Comparison of ENCODE assay signal across 9 mouse cellular contexts in the genomic region with DNA sequence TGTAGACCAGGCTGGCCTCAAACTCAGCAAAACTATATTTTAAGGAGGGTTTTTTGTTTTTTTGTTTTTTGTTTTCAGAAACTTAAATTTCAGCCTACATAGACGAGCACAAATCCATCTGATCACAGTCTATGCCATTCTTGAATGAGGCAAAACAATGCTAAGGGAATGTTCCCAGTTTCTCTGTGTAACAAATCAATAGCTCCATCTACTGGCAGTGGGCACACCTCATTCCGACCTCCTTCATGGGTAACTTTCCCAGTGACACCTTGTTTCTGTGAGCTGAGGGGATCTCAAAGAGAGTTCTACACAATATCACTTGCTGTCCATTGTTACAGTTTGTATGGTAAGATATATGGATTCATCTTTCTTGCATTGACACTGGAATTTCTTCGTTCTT.
A peak's percentile ranks its signal among the peaks of the same experiment; 100 is the strongest.
DNase-seq lines count a peak whose midpoint lies in the region; ATAC-seq and TF ChIP-seq lines count a peak whose summit lies in the region.
"Had no signal": no experiment of that assay in that cellular context is flagged by ENCODE, and none has a peak within 500 bp of the region (broad histone marks: within the 10 kb centered on the region; RNA-seq: fewer than 3 reads in every experiment).

No protein-coding gene starts in this region.

- H3K4me1 ChIP-seq in limb, embryonic 14.5 days (ENCODE audit: control insufficient read depth, insufficient read depth, low read length), result no peaks in the 10 kb centered on the region
- H3K4me1 ChIP-seq: lung, embryonic 15.5 days had no signal

- peak; percentile 24 for DNase-seq in left cerebral cortex, adult 11 months (ENCODE audit: low spot score)
- no peak for DNase-seq in left cerebral cortex, postnatal 4 days
- DNase-seq in Muller cell, postnatal 12 days (ENCODE audit: inconsistent ontology term), result peak; percentile 32
- DNase-seq in embryo, embryonic 11 days, result peak; percentile 70
- peak; percentile 7 for DNase-seq in limb, embryonic 14.5 days (ENCODE audit: low spot score)
- DNase-seq in B cell, adult 2 months, result no peak
- DNase-seq in urinary bladder, adult 18-20 months (ENCODE audit: low spot score in 2 of 2), result no peak

- no peak overlapping the region for H3K4me3 ChIP-seq in limb, embryonic 14.5 days (replicated peaks; ENCODE audit: low read length)
- H3K4me3 ChIP-seq: erythroblast, embryonic 14.5 days; lung, embryonic 15.5 days had no signal

- H3K4me2 ChIP-seq in limb, embryonic 14.5 days (replicated peaks; ENCODE audit: low read depth, low read length, severe bottlenecking), result no peak overlapping the region
- H3K4me2 ChIP-seq: lung, embryonic 15.5 days had no signal

- no peak for ATAC-seq in limb, embryonic 14.5 days (ENCODE audit: low FRiP score, low read depth)

- no peak overlapping the region for H3K27ac ChIP-seq in limb, embryonic 14.5 days (replicated peaks; ENCODE audit: low read depth, low read length)
- H3K27ac ChIP-seq: lung, embryonic 15.5 days had no signal

- 14% methylated on average over 3 of the region's 3 CpGs for WGBS in limb, embryonic 14.5 days

- no peaks in the 10 kb centered on the region for H3K9me3 ChIP-seq in limb, embryonic 14.5 days (ENCODE audit: control insufficient read depth, low read length)
- H3K9me3 ChIP-seq: lung, embryonic 15.5 days had no signal

- no peaks in the 10 kb centered on the region for H3K36me3 ChIP-seq in limb, embryonic 14.5 days (ENCODE audit: control insufficient read depth, insufficient read depth, low read length)
- H3K36me3 ChIP-seq: lung, embryonic 15.5 days had no signal

- intact Hi-C loops in left cerebral cortex, postnatal 4 days (cut with DNase I), result no loop called here

- H3K9ac ChIP-seq in limb, embryonic 14.5 days (ENCODE audit: low read depth, low read length, severe bottlenecking), result no peak overlapping the region
- H3K9ac ChIP-seq: lung, embryonic 15.5 days had no signal

- TF ChIP-seq POLR2A in limb, embryonic 14.5 days (IDR thresholded peaks at IDR 0.05; ENCODE audit: borderline replicate concordance, extremely low read depth, insufficient read depth, insufficient read length), result no peak

- H3K27me3 ChIP-seq in limb, embryonic 14.5 days (ENCODE audit: control insufficient read depth, insufficient read depth, low read length), result no peaks in the 10 kb centered on the region
- H3K27me3 ChIP-seq: lung, embryonic 15.5 days had no signal

Comparison
In these comparisons a context has a peak if more than half of its experiments do, and no peak if none do; other contexts are left out.
1. DNase-seq: peak in left cerebral cortex, adult 11 months (single experiment), Muller cell, postnatal 12 days (single experiment), embryo, embryonic 11 days (single experiment) and limb, embryonic 14.5 days (single experiment); none in left cerebral cortex, postnatal 4 days (single experiment), B cell, adult 2 months (0 of 2) and urinary bladder, adult 18-20 months (0 of 2).